Mouse (Mus musculus): ENCODE data around the gene Gpr157.

Gpr157 gene

GRCm38 (mm10) chr4:150087161-150087889 is at the start of gene Gpr157:
Gpr157 (plus strand) TSS chr4:150087365.
- no peak; the same call in 1 of the 2 replicates for TF ChIP-seq GATA4 (IDR thresholded peaks at IDR 0.05; ENCODE audit: insufficient replicate concordance, low read length)

GRCm38 (mm10) chr4:150038533-150038932 is 48.6 kb upstream of the Gpr157 start:
- TF ChIP-seq GATA4 (IDR thresholded peaks at IDR 0.05; ENCODE audit: insufficient replicate concordance, low read length): no peak

GRCm38 (mm10) chr4:150040003-150040581 is 47.1 kb upstream of the Gpr157 start:
- no peak for TF ChIP-seq GATA4 (IDR thresholded peaks at IDR 0.05; ENCODE audit: insufficient replicate concordance, low read length)

- no peak for TF ChIP-seq GATA4 (IDR thresholded peaks at IDR 0.05; ENCODE audit: insufficient replicate concordance, low read length)
These were observed 45.6 kb upstream of the Gpr157 start for GRCm38 (mm10) chr4:150041346-150042110.

- TF ChIP-seq GATA4 (IDR thresholded peaks at IDR 0.05; ENCODE audit: insufficient replicate concordance, low read length): no peak
These were observed 43.6 kb upstream of the Gpr157 start for GRCm38 (mm10) chr4:150043591-150043990.

GRCm38 (mm10) chr4:150048038-150048437 is 39.1 kb upstream of the Gpr157 start:
- TF ChIP-seq GATA4 (IDR thresholded peaks at IDR 0.05; ENCODE audit: insufficient replicate concordance, low read length): no peak

- TF ChIP-seq GATA4 (IDR thresholded peaks at IDR 0.05; ENCODE audit: insufficient replicate concordance, low read length): no peak
These were observed 38.5 kb upstream of the Gpr157 start for GRCm38 (mm10) chr4:150048478-150049156.

GRCm38 (mm10) chr4:150049157-150049513 is 38.0 kb upstream of the Gpr157 start:
- TF ChIP-seq GATA4 (IDR thresholded peaks at IDR 0.05; ENCODE audit: insufficient replicate concordance, low read length): no peak

GRCm38 (mm10) chr4:150049564-150050226 is 37.5 kb upstream of the Gpr157 start:
- TF ChIP-seq GATA4 (IDR thresholded peaks at IDR 0.05; ENCODE audit: insufficient replicate concordance, low read length): no peak

GRCm38 (mm10) chr4:150051514-150051913 is 35.7 kb upstream of the Gpr157 start:
- TF ChIP-seq GATA4 (IDR thresholded peaks at IDR 0.05; ENCODE audit: insufficient replicate concordance, low read length): no peak

GRCm38 (mm10) chr4:150052380-150052779 is 34.8 kb upstream of the Gpr157 start:
- no peak for TF ChIP-seq GATA4 (IDR thresholded peaks at IDR 0.05; ENCODE audit: insufficient replicate concordance, low read length)

GRCm38 (mm10) chr4:150056171-150056570 is 31.0 kb upstream of the Gpr157 start:
- no peak for TF ChIP-seq GATA4 (IDR thresholded peaks at IDR 0.05; ENCODE audit: insufficient replicate concordance, low read length)

- TF ChIP-seq GATA4 (IDR thresholded peaks at IDR 0.05; ENCODE audit: insufficient replicate concordance, low read length): no peak
These were observed 29.4 kb upstream of the Gpr157 start for GRCm38 (mm10) chr4:150057722-150058121.

- TF ChIP-seq GATA4 (IDR thresholded peaks at IDR 0.05; ENCODE audit: insufficient replicate concordance, low read length): no peak
These were observed 27.2 kb upstream of the Gpr157 start for GRCm38 (mm10) chr4:150059841-150060468.

Measured in liver, adult (tissue).